Mouse (Mus musculus): ENCODE results near the gene Necab2. TPM values are rescaled to one million over a fixed set of nuclear protein-coding genes. Genes with fewer than 3 reads are reported as not detected.

Necab2 gene
- polyA plus RNA-seq, 1 experiment from 2014 or later = 1.6 TPM

DNA sequence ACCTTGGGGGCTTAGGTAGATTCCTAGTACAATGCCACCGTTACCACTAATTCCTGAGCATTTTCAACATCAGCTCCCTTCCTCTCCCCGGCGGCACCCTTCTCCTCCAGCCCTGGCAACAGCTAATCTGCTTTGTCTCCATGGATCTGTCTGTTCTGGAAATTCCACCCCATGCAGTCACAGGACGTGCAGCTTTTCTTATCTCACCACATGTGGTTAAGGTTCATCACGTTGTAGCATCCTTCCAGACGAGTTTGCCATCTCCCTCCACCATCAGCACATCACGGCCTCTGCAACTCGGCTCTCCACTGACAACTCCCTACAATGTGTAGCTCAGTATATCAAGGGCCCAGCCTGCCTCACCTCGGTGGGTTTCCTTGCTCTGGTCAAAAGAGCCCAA is 59.0 kb downstream of the Necab2 start:
- H3K4me1 ChIP-seq = no peaks in the 10 kb centered on the region
- no peak overlapping the region for H3K9ac ChIP-seq
- H3K9me3 ChIP-seq = no peaks in the 10 kb centered on the region
- ATAC-seq (ENCODE audit: borderline replicate concordance, extremely low read depth, low FRiP score, low TSS enrichment) = no peak
- H3K4me2 ChIP-seq = no peak overlapping the region
- H3K4me3 ChIP-seq = no peak overlapping the region
- no peak overlapping the region for H3K27ac ChIP-seq
- WGBS = 43% methylated on average over 9 of the region's 9 CpGs
- peaks cover 40% of the 10 kb centered on the region for H3K36me3 ChIP-seq
- H3K27me3 ChIP-seq = no peaks in the 10 kb centered on the region

DNA sequence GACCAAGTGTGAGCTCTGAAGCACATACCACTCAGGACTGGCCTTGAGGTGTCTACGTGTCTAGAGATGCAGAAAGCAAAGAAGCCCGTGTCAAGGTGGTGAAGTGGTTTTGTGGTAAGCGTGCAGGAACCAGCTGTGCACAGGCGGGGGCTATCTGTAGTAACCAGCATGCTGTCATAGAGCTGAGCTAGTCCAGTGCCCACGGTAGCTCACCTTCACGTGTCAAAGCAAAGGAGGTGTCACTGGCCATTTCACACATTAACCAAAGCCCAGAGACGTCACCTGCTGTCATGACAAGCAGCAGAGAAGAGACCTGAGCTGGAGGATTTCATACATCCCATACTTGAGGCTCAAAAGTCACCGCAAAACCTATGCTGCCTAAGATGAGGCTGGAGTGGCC is 59.6 kb downstream of the Necab2 start:
- Histone ChIP-seq H3K4me1 (no peaks in the 10 kb centered on the region), H3K36me3 (peaks cover 45% of the 10 kb centered on the region), H3K9ac (no peak overlapping the region), H3K27me3 (no peaks in the 10 kb centered on the region), H3K4me3 (no peak overlapping the region), H3K9me3 (no peaks in the 10 kb centered on the region), H3K27ac (no peak overlapping the region), H3K4me2 (no peak overlapping the region)
- WGBS = 82% methylated on average over 8 of the region's 8 CpGs
- no peak for ATAC-seq (ENCODE audit: borderline replicate concordance, extremely low read depth, low FRiP score, low TSS enrichment)

DNA sequence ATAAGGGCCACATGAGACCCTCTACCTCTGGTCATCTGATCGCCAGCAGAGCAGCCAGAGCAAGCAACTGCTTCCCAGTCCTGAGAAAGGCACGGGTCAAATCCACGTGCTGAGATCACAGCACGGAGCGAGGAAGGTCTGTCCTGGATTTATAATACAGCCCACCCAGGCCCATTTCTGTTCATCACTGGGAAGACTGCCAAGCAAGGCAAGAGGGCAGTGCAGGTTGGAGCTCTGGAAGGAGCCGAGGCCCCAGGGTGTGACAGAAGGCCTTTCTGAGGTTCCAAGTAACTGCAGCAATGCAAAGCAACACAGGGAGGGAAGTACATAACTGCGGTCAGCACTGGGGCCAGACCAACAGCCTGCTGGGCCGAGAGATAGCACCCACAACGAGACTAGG is 64.0 kb downstream of the Necab2 start:
- ATAC-seq (ENCODE audit: borderline replicate concordance, extremely low read depth, low FRiP score, low TSS enrichment) = no peak
- WGBS = 85% methylated on average over 9 of the region's 9 CpGs
- Histone ChIP-seq H3K4me3 (no peak overlapping the region), H3K27ac (no peak overlapping the region), H3K36me3 (peaks cover 86% of the 10 kb centered on the region), H3K4me1 (no peaks in the 10 kb centered on the region), H3K4me2 (no peak overlapping the region), H3K27me3 (no peaks in the 10 kb centered on the region), H3K9ac (no peak overlapping the region), H3K9me3 (no peaks in the 10 kb centered on the region)

DNA sequence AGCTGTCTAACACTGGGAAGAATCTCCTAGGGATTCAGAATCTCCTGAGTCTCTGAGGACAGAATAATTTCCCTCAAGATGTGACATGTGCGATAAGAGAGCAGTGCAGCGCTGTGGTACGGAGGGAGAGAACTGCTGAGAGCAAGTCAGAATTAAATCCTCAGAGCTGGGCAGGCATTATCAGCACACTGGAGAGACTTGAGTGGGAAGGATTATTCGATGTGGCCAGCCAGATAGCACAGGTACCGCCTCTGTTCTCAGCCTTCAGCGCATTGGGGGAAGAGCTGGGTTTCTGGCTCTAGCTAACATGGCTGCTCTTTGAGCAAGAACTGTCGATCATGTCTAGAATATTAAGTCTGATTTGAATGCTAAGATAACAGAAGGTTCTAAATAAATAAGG is 65.2 kb downstream of the Necab2 start:
- no peak overlapping the region for H3K4me2 ChIP-seq
- peaks cover 90% of the 10 kb centered on the region for H3K36me3 ChIP-seq
- H3K9me3 ChIP-seq = no peaks in the 10 kb centered on the region
- H3K4me3 ChIP-seq = no peak overlapping the region
- 89% methylated on average over 7 of the region's 7 CpGs for WGBS
- H3K4me1 ChIP-seq = no peaks in the 10 kb centered on the region
- no peak for ATAC-seq (ENCODE audit: borderline replicate concordance, extremely low read depth, low FRiP score, low TSS enrichment)
- H3K9ac ChIP-seq = no peak overlapping the region
- H3K27ac ChIP-seq = no peak overlapping the region
- H3K27me3 ChIP-seq = no peaks in the 10 kb centered on the region

DNA sequence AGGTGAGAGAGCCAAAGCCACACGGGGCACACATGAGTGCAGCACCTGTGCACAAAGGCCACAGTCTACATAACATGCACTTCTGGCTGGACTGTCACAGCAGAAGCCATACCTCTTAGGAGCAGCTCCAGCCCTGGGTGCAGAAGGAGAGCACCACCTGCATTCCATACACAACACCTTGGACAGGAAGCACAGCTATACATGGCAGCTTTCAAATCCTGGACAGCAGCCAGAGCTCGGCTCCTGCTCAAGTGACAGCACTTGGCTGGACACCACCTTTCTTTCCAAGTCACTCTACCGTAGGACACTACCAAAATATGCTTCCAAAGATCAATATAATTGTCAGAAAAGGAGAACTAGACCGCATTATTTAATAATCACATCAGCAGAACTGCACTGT is 66.9 kb downstream of the Necab2 start:
- Histone ChIP-seq H3K4me1 (no peaks in the 10 kb centered on the region), H3K27me3 (no peaks in the 10 kb centered on the region), H3K36me3 (peaks cover 95% of the 10 kb centered on the region), H3K9ac (no peak overlapping the region), H3K27ac (no peak overlapping the region), H3K4me2 (no peak overlapping the region), H3K9me3 (no peaks in the 10 kb centered on the region), H3K4me3 (no peak overlapping the region)
- 72% methylated on average over 4 of the region's 4 CpGs for WGBS
- no peak for ATAC-seq (ENCODE audit: borderline replicate concordance, extremely low read depth, low FRiP score, low TSS enrichment)

DNA sequence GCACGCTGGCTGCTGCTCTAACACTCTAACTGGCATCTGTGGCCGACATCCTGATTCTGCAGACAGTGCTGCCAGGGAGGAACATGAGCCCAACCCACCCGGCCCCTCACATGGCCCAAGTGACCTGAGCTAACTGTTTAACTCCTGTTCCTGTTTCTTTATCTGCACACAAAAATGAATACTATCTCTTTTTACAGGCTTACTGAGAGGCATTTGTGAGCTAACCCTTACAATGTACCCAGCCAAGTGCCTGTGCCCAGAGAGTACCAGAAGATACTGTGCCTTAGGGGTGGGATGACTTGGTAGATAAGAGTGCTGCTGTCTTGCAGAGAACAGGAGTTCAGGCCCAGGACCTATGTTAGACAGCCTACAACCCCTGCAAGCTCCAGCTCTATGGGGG is 68.4 kb downstream of the Necab2 start:
- ATAC-seq (ENCODE audit: borderline replicate concordance, extremely low read depth, low FRiP score, low TSS enrichment) = no peak
- Histone ChIP-seq H3K9me3 (no peaks in the 10 kb centered on the region), H3K4me2 (no peak overlapping the region), H3K27me3 (no peaks in the 10 kb centered on the region), H3K4me3 (no peak overlapping the region), H3K4me1 (no peaks in the 10 kb centered on the region), H3K27ac (no peak overlapping the region), H3K9ac (no peak overlapping the region), H3K36me3 (peaks cover 96% of the 10 kb centered on the region)
- WGBS = 90% methylated on average over 3 of the region's 3 CpGs

DNA sequence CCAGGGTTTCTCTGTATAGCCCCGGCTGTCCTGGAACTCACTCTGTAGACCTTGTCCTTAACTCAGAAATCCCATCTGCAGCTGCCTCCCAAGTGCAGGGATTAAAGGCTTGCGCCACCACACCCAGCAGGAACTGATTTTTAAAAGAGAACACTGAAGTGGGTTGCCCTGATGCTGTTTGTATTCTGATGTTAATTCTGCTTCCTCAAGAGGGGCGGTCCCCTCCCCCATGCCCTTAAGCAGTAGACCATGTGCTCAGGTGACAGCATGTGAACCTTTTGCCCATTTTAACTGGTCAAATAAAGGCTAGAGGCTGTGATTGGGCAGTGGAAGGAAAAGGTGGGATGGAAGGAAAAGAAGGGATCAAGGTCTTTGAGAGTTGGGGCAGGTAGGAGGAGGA is 69.2 kb downstream of the Necab2 start:
- H3K9me3 ChIP-seq = no peaks in the 10 kb centered on the region
- ATAC-seq (ENCODE audit: borderline replicate concordance, extremely low read depth, low FRiP score, low TSS enrichment) = no peak
- H3K4me3 ChIP-seq = no peak overlapping the region
- no peaks in the 10 kb centered on the region for H3K27me3 ChIP-seq
- no peak overlapping the region for H3K9ac ChIP-seq
- WGBS = 80% methylated on average over 3 of the region's 3 CpGs
- no peaks in the 10 kb centered on the region for H3K4me1 ChIP-seq
- no peak overlapping the region for H3K27ac ChIP-seq
- peaks cover 95% of the 10 kb centered on the region for H3K36me3 ChIP-seq
- H3K4me2 ChIP-seq = no peak overlapping the region

DNA sequence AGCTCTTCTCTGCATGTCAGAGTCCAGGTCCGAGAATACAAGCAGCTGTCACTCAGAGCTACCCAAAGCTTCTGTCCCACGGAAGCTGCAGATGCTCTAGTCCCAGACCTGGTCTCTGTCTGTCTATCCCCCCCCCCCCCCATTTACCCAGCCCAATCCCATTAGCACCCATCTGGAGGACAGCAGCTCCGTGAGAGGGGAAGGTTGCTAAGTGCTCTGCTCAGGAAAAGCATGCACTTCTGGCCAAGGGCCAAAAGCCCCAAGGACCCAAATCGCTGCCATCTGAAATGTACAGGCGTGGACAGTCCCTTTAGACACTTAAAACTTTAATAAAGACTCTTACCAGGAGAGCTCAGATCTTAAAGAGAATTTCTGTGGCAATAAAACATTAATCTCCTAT is 70.2 kb downstream of the Necab2 start:
- Histone ChIP-seq H3K27me3 (no peaks in the 10 kb centered on the region), H3K9me3 (no peaks in the 10 kb centered on the region), H3K4me3 (no peak overlapping the region), H3K4me1 (no peaks in the 10 kb centered on the region), H3K36me3 (peaks cover 96% of the 10 kb centered on the region), H3K9ac (no peak overlapping the region), H3K27ac (no peak overlapping the region), H3K4me2 (no peak overlapping the region)
- WGBS = 60% methylated on average over 5 of the region's 5 CpGs
- no peak for ATAC-seq (ENCODE audit: borderline replicate concordance, extremely low read depth, low FRiP score, low TSS enrichment)

DNA sequence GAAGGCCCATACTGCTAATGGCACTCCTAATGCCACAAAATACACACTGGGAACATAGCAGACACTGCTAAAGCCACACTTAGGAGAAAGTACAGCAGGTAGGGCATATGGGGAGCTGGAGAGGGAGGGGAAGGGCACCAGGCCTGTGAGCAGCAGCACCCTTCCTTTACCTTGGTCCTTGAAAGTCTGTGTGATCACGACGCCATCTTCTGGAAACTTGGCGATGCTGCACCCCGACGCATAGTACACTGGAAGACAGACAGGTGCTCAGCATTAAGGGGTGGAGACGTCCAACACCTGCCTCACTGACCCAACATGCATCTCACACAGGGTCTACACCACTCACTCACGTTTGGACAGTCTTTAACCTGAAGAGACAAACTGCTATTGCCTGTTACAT is 73.6 kb downstream of the Necab2 start:
- Histone ChIP-seq H3K36me3 (peaks cover 96% of the 10 kb centered on the region), H3K4me1 (no peaks in the 10 kb centered on the region), H3K4me2 (no peak overlapping the region), H3K9ac (no peak overlapping the region), H3K27me3 (no peaks in the 10 kb centered on the region), H3K4me3 (no peak overlapping the region), H3K27ac (no peak overlapping the region), H3K9me3 (no peaks in the 10 kb centered on the region)
- WGBS = 72% methylated on average over 7 of the region's 7 CpGs
- ATAC-seq (ENCODE audit: borderline replicate concordance, extremely low read depth, low FRiP score, low TSS enrichment) = no peak

Other genes starting within 250 kb of the Necab2 start
- gene Hsbp1, start 102.2 kb upstream of the Necab2 start, polyA plus RNA-seq (2015; fragmentation: Nextera tagmentation; extraction: Ambion mirVana) = 332 and 337 TPM in 2 replicates
- 14.8 and 15.8 TPM in 2 replicates for gene Mlycd, start 51.8 kb upstream of the Necab2 start, polyA plus RNA-seq (2015; fragmentation: Nextera tagmentation; extraction: Ambion mirVana)
- gene Osgin1, start 12.6 kb upstream of the Necab2 start, polyA plus RNA-seq (2015; fragmentation: Nextera tagmentation; extraction: Ambion mirVana) = 1.0 and 1.7 TPM in 2 replicates
- gene Slc38a8, start 55.0 kb downstream of the Necab2 start, polyA plus RNA-seq (2015; fragmentation: Nextera tagmentation; extraction: Ambion mirVana) = not detected in 2 replicates
- 119 and 125 TPM in 2 replicates for gene Mbtps1, start 112.0 kb downstream of the Necab2 start, polyA plus RNA-seq (2015; fragmentation: Nextera tagmentation; extraction: Ambion mirVana)
- gene Hsdl1, start 128.5 kb downstream of the Necab2 start, polyA plus RNA-seq (2015; fragmentation: Nextera tagmentation; extraction: Ambion mirVana) = 26.3 and 31.6 TPM in 2 replicates
- 1.1 and 1.4 TPM in 2 replicates for gene Dnaaf1, start 128.5 kb downstream of the Necab2 start, polyA plus RNA-seq (2015; fragmentation: Nextera tagmentation; extraction: Ambion mirVana)
- gene Taf1c, start 158.5 kb downstream of the Necab2 start, polyA plus RNA-seq (2015; fragmentation: Nextera tagmentation; extraction: Ambion mirVana) = 10.0 and 10.6 TPM in 2 replicates
- 0.08 TPM in 1 of 2 replicates, not detected in the other for gene Adad2, start 166.0 kb downstream of the Necab2 start, polyA plus RNA-seq (2015; fragmentation: Nextera tagmentation; extraction: Ambion mirVana)
- gene Kcng4, start 189.0 kb downstream of the Necab2 start, polyA plus RNA-seq (2015; fragmentation: Nextera tagmentation; extraction: Ambion mirVana) = 0.05 and 0.10 TPM in 2 replicates
- 6.3 and 6.6 TPM in 2 replicates for gene Wfdc1, start 219.6 kb downstream of the Necab2 start, polyA plus RNA-seq (2015; fragmentation: Nextera tagmentation; extraction: Ambion mirVana)